Mouse (Mus musculus) inflammation-experienced regulatory T-cells, adult 6 months (primary cell): ENCODE measurements at regions not wholly inside any gene's neighbourhood (a gene's known extent, or its start where the extent isn't known, plus 50 kb on each side); places are given as distances from the start of the nearest gene placed in this dataset.
"Not testable (repeated sequence)": the region's sequence is repeated elsewhere in the genome, so short reads cannot be mapped to it uniquely, and the experiment has no call there.

ENCODE experiments used
- ATAC-seq: one replicate; pipeline ENCODE4 v1.8.0; 2017

GRCm38 (mm10) chr4:8462414-8462813 is 223.6 kb upstream of the Car8 start:
- not testable (repeated sequence) for ATAC-seq

- no peak for ATAC-seq
Measured at GRCm38 (mm10) chr4:8454346-8454745, 215.5 kb upstream of the Car8 start.

- no peak for ATAC-seq
Measured at GRCm38 (mm10) chr4:8432393-8432792, 193.6 kb upstream of the Car8 start.

DNA sequence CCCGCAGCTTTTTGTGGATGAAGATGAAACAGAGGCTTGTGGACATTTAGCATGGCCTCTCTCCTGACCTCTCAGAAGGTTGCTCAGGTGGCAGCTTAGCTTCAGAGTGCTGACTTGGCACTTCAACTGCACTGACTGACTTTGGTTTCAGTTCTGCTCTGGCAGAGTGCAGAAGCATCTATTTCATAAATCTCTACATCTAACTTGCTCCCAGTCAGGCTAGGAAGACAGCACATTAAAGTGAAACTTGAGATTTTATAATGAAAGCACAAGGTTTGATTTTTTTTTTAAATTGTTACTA is 192.1 kb upstream of the Car8 start:
- ATAC-seq: no peak

DNA sequence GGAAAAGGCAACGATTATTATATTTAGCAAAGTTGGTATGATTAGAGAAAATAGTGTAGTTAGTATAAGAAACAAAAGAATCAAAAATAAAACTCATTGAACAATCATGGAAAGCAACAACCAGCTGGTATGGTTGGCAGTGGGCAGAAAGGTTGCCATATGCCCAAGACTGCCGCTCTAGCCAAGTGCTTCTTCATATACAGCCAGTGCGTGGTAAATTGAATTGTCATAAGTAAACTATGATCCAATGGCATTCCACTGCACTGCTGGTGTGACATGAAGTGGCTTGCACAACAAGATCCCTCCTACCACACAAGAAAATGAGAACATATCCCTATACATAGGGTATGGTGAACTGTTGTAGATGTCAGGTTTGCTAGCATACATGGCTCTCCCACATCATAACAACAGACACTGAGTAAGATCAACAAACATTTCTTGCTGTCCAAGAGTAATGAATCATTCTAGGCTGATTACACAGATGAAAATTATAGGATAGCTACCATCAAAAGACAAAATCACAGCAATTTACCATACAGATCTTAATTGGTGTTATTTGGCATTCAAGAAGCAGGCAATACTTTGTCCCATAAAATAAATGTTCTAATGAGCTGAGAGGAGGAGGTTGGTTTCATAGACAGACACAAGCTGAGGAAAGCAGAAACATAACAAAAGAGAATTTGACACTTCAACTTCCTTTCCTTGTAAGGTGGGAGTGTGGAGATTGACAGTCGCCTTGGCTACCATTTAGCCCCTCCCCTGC is 191.6 kb upstream of the Car8 start:
- no peak for ATAC-seq

- no peak for ATAC-seq
Measured at GRCm38 (mm10) chr4:8429771-8430170, 190.9 kb upstream of the Car8 start.

DNA sequence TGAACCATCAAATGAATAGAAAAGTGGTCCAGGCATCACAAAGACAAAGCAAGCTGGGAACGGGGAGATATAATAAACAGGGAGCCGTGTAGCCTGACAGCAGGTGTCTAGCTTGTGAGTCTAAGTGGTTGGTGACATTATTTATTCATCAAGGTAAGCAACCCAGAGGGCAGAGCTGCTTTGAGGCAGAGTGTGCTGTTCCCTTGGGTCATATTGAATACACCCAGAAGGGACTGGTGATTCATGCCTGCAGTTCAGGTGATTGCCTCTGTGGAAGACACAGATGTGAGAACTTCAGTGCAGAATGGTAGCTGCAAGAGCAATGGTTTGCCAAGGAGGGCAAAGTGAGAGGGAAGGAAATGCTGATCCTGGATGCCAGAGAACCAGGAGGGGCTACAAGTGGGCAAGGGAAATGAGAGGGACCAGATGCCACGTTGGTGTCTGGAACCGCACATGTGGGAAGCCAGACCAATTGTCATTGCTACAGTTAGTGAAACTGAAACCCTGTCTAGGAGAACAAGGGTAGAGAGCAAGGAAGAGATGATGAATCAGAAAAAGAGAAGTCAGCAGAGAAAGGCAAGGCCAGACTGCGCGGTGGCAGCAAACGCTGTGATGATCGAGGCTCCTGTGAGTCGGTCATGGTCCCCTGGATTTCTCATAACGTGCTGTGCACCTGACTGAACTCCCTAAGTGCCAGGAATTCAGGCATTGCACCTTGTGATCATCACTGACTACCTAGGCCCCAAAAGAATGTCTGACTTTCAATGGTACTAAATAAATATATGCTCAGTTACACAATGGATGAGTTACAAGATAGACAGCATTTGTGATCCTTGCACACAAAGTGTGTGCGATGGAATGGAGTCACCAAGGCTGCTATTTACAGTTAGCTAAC is 190.0 kb upstream of the Car8 start:
- ATAC-seq: no peak

DNA sequence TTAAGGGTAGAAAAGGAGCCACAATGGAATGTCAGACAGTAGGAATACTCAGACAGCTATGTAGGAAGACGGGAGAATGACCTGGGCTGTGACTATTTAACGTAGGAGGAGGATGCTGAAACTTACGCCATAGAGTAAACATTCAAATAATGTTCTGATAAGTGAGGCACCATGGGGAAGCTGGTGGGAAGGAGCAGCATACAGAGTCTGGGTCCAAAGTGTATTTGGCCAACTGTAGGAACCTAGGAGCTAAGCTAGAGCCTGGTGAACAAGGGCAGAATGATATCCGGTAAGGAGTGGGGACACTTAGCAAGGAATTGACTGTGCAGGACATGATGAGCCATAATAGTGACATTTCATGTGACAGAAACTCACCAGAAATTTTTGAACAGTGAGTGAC is 189.0 kb upstream of the Car8 start:
- ATAC-seq: no peak

GRCm38 (mm10) chr4:8423392-8424045 is 184.7 kb upstream of the Car8 start:
- ATAC-seq: no peak

DNA sequence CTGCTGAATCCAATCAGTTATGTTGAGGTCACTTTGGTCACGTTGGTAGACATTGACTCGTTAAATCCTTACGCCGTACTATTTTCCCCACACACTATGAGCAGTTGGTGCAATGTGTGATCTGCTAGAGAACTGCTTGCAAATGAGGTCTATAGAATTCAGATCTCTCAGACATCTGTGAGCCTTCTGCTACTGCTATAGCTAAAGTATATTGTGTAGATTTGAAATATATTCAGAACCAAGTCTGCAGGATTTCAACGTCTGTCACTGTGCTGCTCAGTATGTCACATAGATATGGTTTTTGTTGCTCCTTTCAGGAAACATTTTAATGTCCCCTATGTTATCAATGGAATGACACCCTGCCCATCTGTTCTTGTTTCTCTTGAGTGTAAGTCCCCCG is 182.4 kb upstream of the Car8 start:
- ATAC-seq: no peak

GRCm38 (mm10) chr4:8418374-8419031 is 179.7 kb upstream of the Car8 start:
- ATAC-seq: peak; percentile 25

DNA sequence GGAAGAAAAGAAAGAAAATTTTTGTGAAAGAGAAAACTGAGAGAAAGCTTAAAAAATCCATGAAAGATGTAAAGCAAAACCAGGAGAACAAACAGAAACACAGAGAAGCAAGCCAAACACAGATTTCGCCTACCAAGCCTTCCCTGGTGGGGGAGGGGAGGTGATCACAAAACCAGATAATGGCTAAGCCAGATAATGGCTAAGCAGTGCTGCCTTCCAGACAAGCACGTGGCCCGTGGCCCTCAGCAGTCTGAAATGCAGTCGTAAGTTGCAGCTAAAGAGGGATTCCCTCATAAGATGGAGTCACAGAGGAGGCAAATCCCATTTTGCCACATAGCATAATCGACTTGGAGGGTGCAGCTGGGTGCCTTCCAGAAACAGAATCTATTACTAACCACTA is 179.0 kb upstream of the Car8 start:
- no peak for ATAC-seq

DNA sequence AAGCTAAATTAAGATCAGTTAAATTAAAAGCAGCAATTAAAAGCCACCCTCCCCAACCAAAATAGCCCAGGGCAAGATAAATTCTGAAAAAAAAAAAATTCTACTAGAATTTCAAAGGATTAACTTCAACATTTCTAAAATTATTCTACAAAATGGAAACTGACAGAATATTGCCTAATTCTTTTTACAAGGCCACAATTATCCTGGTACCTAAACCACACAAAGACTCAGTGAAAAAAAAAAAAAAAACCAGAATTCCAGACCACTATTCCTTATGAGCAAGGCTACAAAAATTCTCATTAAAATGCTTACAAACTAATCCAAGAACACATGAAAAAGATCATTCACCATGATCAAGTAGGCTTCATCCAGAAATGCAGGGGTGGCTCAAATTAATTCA is 174.5 kb upstream of the Car8 start:
- ATAC-seq: no peak

DNA sequence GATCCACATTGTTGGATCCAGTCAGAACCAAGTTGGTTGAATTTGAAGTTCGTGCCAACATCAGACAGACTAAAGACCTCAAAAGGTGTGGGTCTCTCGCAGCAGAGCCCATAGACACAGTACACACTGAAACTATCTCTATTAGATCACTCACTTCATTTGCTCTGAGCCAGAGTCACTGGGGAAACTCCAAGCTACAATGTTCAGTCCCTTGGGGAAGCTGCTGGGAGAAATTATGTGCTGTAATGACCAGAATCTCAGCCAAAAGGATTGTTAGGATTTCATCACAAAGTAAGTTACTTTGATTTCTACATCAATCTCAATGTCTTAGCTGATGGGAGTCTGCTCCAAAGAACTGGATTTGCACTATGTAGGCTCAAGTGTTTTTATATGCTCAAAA is 161.2 kb upstream of the Car8 start:
- ATAC-seq: no peak

DNA sequence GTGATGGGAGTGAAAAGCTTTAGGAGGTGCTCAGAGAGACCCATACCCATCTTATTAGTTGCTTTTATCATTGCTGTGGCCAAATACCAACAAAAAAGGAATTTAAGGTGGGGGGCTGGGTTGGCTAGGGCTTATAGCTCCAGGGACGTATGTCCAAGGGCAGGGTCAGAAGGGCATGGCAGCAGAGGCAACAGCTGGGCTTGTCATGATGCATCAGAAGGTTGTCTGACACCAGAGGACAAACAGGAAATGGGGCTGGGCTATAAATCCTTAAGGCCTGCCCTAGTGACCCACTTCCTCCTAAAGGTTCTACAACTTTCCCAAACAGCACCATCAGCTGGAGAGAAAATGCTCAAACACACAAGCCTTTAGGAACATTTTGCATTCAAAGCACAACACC is 160.6 kb upstream of the Car8 start:
- ATAC-seq: no peak

DNA sequence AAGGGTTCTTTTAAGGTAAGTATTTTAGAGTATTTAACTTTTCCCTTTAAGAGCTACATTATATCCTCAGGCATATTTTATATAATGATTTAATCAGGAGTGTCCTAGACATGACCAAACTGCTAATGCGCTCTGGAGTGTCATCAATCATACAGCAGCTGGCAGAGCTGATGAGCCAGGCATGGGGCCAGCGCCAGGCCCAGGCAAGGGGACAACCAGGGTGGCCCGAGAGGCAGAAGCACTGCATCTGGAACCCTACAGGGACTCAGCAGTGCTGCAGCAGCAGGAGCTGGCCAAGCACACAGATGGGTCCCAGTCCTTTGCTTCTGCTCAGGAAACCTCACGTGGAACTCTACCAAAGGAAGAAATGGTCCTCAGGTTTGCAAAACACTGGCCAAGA is 160.1 kb upstream of the Car8 start:
- ATAC-seq: no peak

- no peak for ATAC-seq
Measured at GRCm38 (mm10) chr4:8383162-8383561, 144.3 kb upstream of the Car8 start.

DNA sequence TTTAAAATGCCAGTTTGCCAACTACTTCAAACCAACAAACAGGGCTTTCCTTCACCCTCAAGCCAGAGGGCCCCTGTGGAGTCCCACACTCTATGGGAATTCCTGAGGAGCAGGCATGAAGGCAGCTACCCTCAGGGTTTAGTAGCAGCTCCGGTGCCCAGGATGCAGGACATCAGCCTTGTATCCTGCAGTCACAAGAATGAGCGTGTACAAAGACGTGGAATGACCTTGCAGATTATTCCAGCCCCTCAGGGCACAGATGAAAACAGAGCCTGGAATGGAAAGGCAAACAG is 143.2 kb upstream of the Car8 start:
- ATAC-seq: no peak

- ATAC-seq: no peak
Measured at GRCm38 (mm10) chr4:8381408-8382124, 142.7 kb upstream of the Car8 start.

DNA sequence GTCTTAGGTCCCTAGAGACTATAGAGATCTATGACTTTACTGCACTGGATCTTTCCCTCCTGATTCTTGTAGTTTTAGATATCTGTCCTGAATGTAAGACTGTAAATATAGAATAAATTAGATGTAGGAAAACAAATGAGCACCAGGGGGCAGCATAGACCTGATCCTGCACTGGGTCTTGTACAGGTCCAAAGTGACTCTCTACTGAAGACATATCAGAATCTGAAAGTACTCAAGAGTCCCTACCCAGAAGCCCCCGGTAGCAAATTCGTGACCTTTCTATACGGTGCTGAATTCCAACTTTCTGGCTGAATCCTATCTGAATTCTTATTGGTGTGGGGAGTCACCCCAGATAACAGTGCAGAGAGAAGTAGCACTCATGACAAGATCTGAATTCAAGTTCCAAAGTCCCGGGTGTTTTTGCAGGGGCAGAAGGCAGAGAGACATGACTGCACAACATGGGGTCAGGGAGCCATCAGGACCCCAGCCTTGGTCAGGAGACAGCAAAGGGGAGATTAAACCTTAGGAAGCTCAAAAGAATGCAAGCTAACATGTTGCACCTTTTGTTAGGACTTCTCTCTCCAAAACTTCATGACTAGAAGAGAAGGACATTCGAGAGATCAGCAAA is 142.0 kb upstream of the Car8 start:
- peak; percentile 68 for ATAC-seq

DNA sequence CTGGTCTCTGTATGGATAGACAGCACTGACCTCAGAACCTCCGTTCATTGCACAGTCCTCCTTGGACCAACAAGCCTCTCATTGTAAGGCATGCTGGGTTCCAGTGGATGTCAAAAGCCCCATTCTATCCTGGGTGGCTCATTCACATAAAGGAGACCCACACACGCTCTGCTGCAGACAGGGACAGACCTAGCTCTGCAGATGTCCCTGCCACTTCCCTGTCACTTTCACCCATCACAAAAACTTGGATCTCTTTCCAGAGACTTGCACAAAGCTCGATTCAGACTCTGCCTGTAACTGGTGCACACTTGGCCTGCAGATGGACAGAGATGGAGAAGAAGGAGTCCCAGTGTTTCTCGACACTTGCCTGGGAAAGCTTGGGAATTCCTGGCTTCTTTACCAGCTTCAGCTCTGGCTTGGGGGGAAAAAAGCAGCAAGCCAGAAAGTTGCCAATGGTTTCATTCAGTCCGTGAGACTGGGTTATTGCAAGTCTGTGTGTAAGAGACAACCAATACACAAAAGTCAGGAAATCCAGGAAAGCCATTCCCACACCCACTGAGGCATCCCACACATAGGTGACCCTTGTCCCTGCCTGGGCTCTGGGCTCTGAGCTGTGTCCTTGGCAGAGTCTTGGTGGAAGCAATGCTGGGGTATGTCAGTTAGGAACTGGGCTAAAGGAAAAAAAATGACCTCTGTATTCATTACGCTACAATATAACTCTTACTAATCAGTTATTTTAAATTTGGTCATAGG is 136.1 kb upstream of the Car8 start:
- no peak for ATAC-seq

GRCm38 (mm10) chr4:8374061-8374460 is 135.2 kb upstream of the Car8 start:
- ATAC-seq: no peak
